Comparison of ENCODE assay signal across 14 mouse cellular contexts in genomic region chr13:37845156-37845555, GRCm38 (mm10).
A peak's percentile ranks its signal among the peaks of the same experiment; 100 is the strongest.
DNase-seq lines count a peak whose midpoint lies in the region; ATAC-seq and TF ChIP-seq lines count a peak whose summit lies in the region.
"Had no signal": no experiment of that assay in that cellular context is flagged by ENCODE, and none has a peak within 500 bp of the region (broad histone marks: within the 10 kb centered on the region; RNA-seq: fewer than 3 reads in every experiment).

No protein-coding gene starts in this region.

- no peak for TF ChIP-seq RAD21 in CH12.LX (IDR thresholded peaks at IDR 0.05; ENCODE audit: low read depth, low read length)

- H3K27me3 ChIP-seq in CH12.LX (replicated peaks) = no peaks in the 10 kb centered on the region
- no peaks in the 10 kb centered on the region for H3K27me3 ChIP-seq in liver, embryonic 15.5 days
- H3K27me3 ChIP-seq: lung, embryonic 15.5 days; megakaryocyte, embryonic 14.5 days; neural tube, embryonic 15.5 days had no signal

- H3K4me3 ChIP-seq in CH12.LX (replicated peaks in 1 of 3; ENCODE audit: low read depth in 2 of 3, low read length in 2 of 3, poor library complexity in 1 of 3) = no peak overlapping the region
- H3K4me3 ChIP-seq in bone marrow macrophage, adult 2 months (ENCODE audit: insufficient read depth, low read length) = peak overlapping the region; percentile 16
- H3K4me3 ChIP-seq in liver, embryonic 15.5 days (replicated peaks) = no peak overlapping the region
- H3K4me3 ChIP-seq: lung, embryonic 15.5 days; neural tube, embryonic 15.5 days had no signal

- TF ChIP-seq CTCF in CH12.LX (conservative IDR thresholded peaks at IDR 0.05 in 1 of 2, IDR thresholded peaks at IDR 0.05 in 1 of 2; ENCODE audit: low read depth in 2 of 2, low read length in 2 of 2) = no peak
- TF ChIP-seq CTCF in bone marrow macrophage, adult 2 months (IDR thresholded peaks at IDR 0.05; ENCODE audit: low read depth, low read length) = no peak

- 52% methylated on average over 3 of the region's 3 CpGs for WGBS in liver, embryonic 15.5 days (ENCODE audit: insufficient replicate concordance)

- no peak overlapping the region; the same call in 1 of the 2 replicates for H3K9ac ChIP-seq in CH12.LX (ENCODE audit: insufficient read depth, low read depth)
- 0 out of 2 replicates have a peak overlapping the region, but pooled peaks have one; percentile 15 for H3K9ac ChIP-seq in liver, embryonic 15.5 days
- H3K9ac ChIP-seq: lung, embryonic 15.5 days; neural tube, embryonic 15.5 days had no signal

- ATAC-seq in liver, embryonic 15.5 days (ENCODE audit: insufficient read depth) = no peak
- ATAC-seq: inflammation-experienced regulatory T-cells, adult 6 months had no signal

- no peak overlapping the region for H3K27ac ChIP-seq in CH12.LX (ENCODE audit: insufficient read depth, low read depth)
- peak overlapping the region; percentile 97 for H3K27ac ChIP-seq in bone marrow macrophage, adult 2 months (ENCODE audit: insufficient read depth, low read depth, low read length)
- H3K27ac ChIP-seq in liver, embryonic 15.5 days (replicated peaks) = peak overlapping the region; percentile 45; the same call in 1 of the 2 replicates
- H3K27ac ChIP-seq: lung, embryonic 15.5 days; neural tube, embryonic 15.5 days had no signal

- peak; percentile 53 for DNase-seq in kidney, adult 9 months
- no peak for DNase-seq in kidney, postnatal 14 days
- DNase-seq in CH12.LX (ENCODE audit: extremely low read depth) = no peak
- no peak for DNase-seq in thymus, postnatal 0 days (ENCODE audit: low spot score)
- DNase-seq in adrenal gland, postnatal 10 days = no peak
- DNase-seq: cerebellum, postnatal 10 days; heart, postnatal 4 days; layer of hippocampus, adult 9-11 months had no signal

- no peak for TF ChIP-seq EP300 in CH12.LX (IDR thresholded peaks at IDR 0.05; ENCODE audit: low read length)

- TF ChIP-seq POLR2A in CH12.LX (IDR thresholded peaks at IDR 0.05; ENCODE audit: low read depth, low read length) = no peak
- TF ChIP-seq POLR2A in bone marrow macrophage, adult 2 months (IDR thresholded peaks at IDR 0.05; ENCODE audit: borderline replicate concordance, low read depth, low read length) = no peak

- 0 out of 2 replicates have a peak overlapping the region, but pooled peaks have one; percentile 3 for H3K4me2 ChIP-seq in CH12.LX (ENCODE audit: insufficient read depth, low read depth, poor library complexity, severe bottlenecking)
- H3K4me2 ChIP-seq in liver, embryonic 15.5 days = no peak overlapping the region
- H3K4me2 ChIP-seq: lung, embryonic 15.5 days; neural tube, embryonic 15.5 days had no signal

- dilution Hi-C loops in CH12.LX (cut with MboI; ENCODE audit: extremely low pct_ligation_motif_present, extremely low pct_unique_long_range_greater_than_20kb, low sequenced_read_pairs) = no loop called here

- no peaks in the 10 kb centered on the region for H3K9me3 ChIP-seq in CH12.LX (replicated peaks; ENCODE audit: low read length)
- H3K9me3 ChIP-seq in liver, embryonic 15.5 days (replicated peaks) = no peaks in the 10 kb centered on the region
- H3K9me3 ChIP-seq: lung, embryonic 15.5 days; megakaryocyte, embryonic 14.5 days; neural tube, embryonic 15.5 days had no signal

- H3K79me2 ChIP-seq in CH12.LX (replicated peaks; ENCODE audit: control insufficient read depth, extremely low read depth, insufficient read depth, poor library complexity, severe bottlenecking) = peaks cover 60% of the 10 kb centered on the region

- in situ Hi-C loops in CH12.LX (cut with MboI; ENCODE audit: low pct_ligation_motif_present, low pct_unique_long_range_greater_than_20kb, low sequenced_read_pairs) = no loop called here

- peaks cover 3 to 30% of the 10 kb centered on the region in 2 experiments for H3K36me3 ChIP-seq in CH12.LX (replicated peaks in 1 of 2; ENCODE audit: control insufficient read depth in 1 of 2, insufficient read depth in 1 of 2, low read length in 1 of 2)
- H3K36me3 ChIP-seq in liver, embryonic 15.5 days (replicated peaks) = 0 out of 2 replicates have a peak, but pooled peaks cover 4% of the 10 kb centered on the region
- H3K36me3 ChIP-seq: lung, embryonic 15.5 days; neural tube, embryonic 15.5 days had no signal

- peaks cover 13 to 66% of the 10 kb centered on the region in 2 experiments for H3K4me1 ChIP-seq in CH12.LX (ENCODE audit: control insufficient read depth in 1 of 2, insufficient read depth in 2 of 2)
- peaks cover 45% of the 10 kb centered on the region for H3K4me1 ChIP-seq in bone marrow macrophage, adult 2 months (ENCODE audit: control insufficient read depth, insufficient read depth, low read length)
- peaks cover 64% of the 10 kb centered on the region for H3K4me1 ChIP-seq in liver, embryonic 15.5 days (replicated peaks)

TF ChIP-seq in CH12.LX, 34 proteins besides CTCF, POLR2A, EP300 and RAD21:
- TF ChIP-seq PAX5 (IDR thresholded peaks at IDR 0.05; ENCODE audit: low read length) = no peak
